Mouse (Mus musculus) liver, embryonic 15.5 days (tissue): ENCODE data around the gene Gm21954. TPM values are rescaled to one million over a fixed set of nuclear protein-coding genes. Genes with fewer than 3 reads are reported as not detected.

Experiments
- ATAC-seq: fragments of 200-750 bp; cut with Nextera tagmentation; 2 replicates; pipeline ENCODE4 v1.8.0; 2017; ENCODE audit warnings: moderate number of reproducible peaks, mild to moderate bottlenecking, moderate library complexity; ENCODE audit not compliant: insufficient read depth
- H3K27ac ChIP-seq: fragments of 300-500 bp; sonication (generic); replicated peaks from 2 replicates; pipeline ENCODE4 v1.5.1; 2015; ENCODE audit warnings: mild to moderate bottlenecking, inconsistent platforms
- H3K27me3 ChIP-seq: fragments of 300-500 bp; sonication (generic); 2 replicates; pipeline ENCODE4 v1.6.1; 2015; ENCODE audit warnings: mild to moderate bottlenecking, inconsistent platforms
- H3K36me3 ChIP-seq: fragments of 300-500 bp; sonication (generic); replicated peaks from 2 replicates; pipeline ENCODE4 v1.6.1; 2015; ENCODE audit warnings: moderate library complexity, mild to moderate bottlenecking, inconsistent platforms
- H3K4me1 ChIP-seq: fragments of 300-500 bp; sonication (generic); replicated peaks from 2 replicates; pipeline ENCODE4 v1.6.1; 2015; ENCODE audit warnings: inconsistent platforms
- H3K4me2 ChIP-seq: fragments of 300-500 bp; sonication (generic); 2 replicates; pipeline ENCODE4 v1.6.1; 2015; ENCODE audit warnings: moderate library complexity, mild to moderate bottlenecking, inconsistent platforms
- H3K4me3 ChIP-seq: fragments of 300-500 bp; sonication (generic); replicated peaks from 2 replicates; pipeline ENCODE4 v1.5.1; 2015; ENCODE audit warnings: mild to moderate bottlenecking, inconsistent platforms
- H3K9ac ChIP-seq: fragments of 300-500 bp; sonication (generic); 2 replicates; pipeline ENCODE4 v1.6.1; 2015; ENCODE audit warnings: moderate library complexity, mild to moderate bottlenecking, inconsistent platforms
- H3K9me3 ChIP-seq: fragments of 300-500 bp; sonication (generic); replicated peaks from 2 replicates; pipeline ENCODE4 v1.6.1; 2016; ENCODE audit warnings: inconsistent platforms
- WGBS: fragments of 180-500 bp; shearing (Covaris S2); methylation state at CpG from one replicate; pipeline ENCODE4 v1.1.7; 2015; ENCODE audit warnings: mixed read lengths; ENCODE audit not compliant: insufficient replicate concordance; 5-methylcytosine and 5-hydroxymethylcytosine counted together
- polyA plus RNA-seq: library from polyadenylated mRNA; unstranded; fragments of >200 nt; fragmentation: Nextera tagmentation; extraction: Ambion mirVana; gene quantifications from 2 replicates; pipeline ENCODE4 v1.2.1, GENCODE M21; 2015

Gm21954 gene
- polyA plus RNA-seq, 1 experiment from 2014 or later, result not detected

- Histone ChIP-seq H3K4me2 (no peak overlapping the region), H3K27ac (no peak overlapping the region), H3K36me3 (no peaks in the 10 kb centered on the region), H3K27me3 (no peaks in the 10 kb centered on the region), H3K4me1 (no peaks in the 10 kb centered on the region), H3K9me3 (no peaks in the 10 kb centered on the region), H3K9ac (no peak overlapping the region), H3K4me3 (no peak overlapping the region)
- no peak for ATAC-seq
- WGBS, result 57% methylated on average over 4 of the region's 4 CpGs
Observed at GRCm38 (mm10) chr3:55462904-55463668, 8.9 kb downstream of the Gm21954 start.

GRCm38 (mm10) chr3:55461685-55462655 lies 10.0 kb downstream of the Gm21954 start:
- no peak for ATAC-seq
- Histone ChIP-seq H3K27ac (no peak overlapping the region), H3K9ac (no peak overlapping the region), H3K4me1 (no peaks in the 10 kb centered on the region), H3K36me3 (no peaks in the 10 kb centered on the region), H3K9me3 (no peaks in the 10 kb centered on the region), H3K4me2 (no peak overlapping the region), H3K4me3 (no peak overlapping the region), H3K27me3 (no peaks in the 10 kb centered on the region)
- 6% methylated on average over 17 of the region's 17 CpGs for WGBS

- WGBS, result 51% methylated on average over 3 of the region's 3 CpGs
- Histone ChIP-seq H3K27me3 (no peaks in the 10 kb centered on the region), H3K4me3 (no peak overlapping the region), H3K9ac (no peak overlapping the region), H3K9me3 (no peaks in the 10 kb centered on the region), H3K27ac (no peak overlapping the region), H3K4me2 (no peak overlapping the region), H3K4me1 (no peaks in the 10 kb centered on the region), H3K36me3 (no peaks in the 10 kb centered on the region)
- no peak for ATAC-seq
Observed at GRCm38 (mm10) chr3:55461092-55461491, 10.9 kb downstream of the Gm21954 start.

- H3K4me3 ChIP-seq, result no peak overlapping the region
- H3K9ac ChIP-seq, result no peak overlapping the region
- no peaks in the 10 kb centered on the region for H3K27me3 ChIP-seq
- no peak for ATAC-seq
- H3K4me2 ChIP-seq, result no peak overlapping the region
- H3K9me3 ChIP-seq, result no peaks in the 10 kb centered on the region
- no peaks in the 10 kb centered on the region for H3K36me3 ChIP-seq
- H3K27ac ChIP-seq, result no peak overlapping the region
- 69% methylated on average over 2 of the region's 2 CpGs for WGBS
- H3K4me1 ChIP-seq, result no peaks in the 10 kb centered on the region
Observed at GRCm38 (mm10) chr3:55452464-55452863, 19.5 kb downstream of the Gm21954 start.

GRCm38 (mm10) chr3:55451877-55452276 lies 20.1 kb downstream of the Gm21954 start:
- ATAC-seq, result no peak
- Histone ChIP-seq H3K27me3 (no peaks in the 10 kb centered on the region), H3K4me1 (no peaks in the 10 kb centered on the region), H3K4me2 (no peak overlapping the region), H3K4me3 (no peak overlapping the region), H3K9ac (no peak overlapping the region), H3K27ac (no peak overlapping the region), H3K36me3 (no peaks in the 10 kb centered on the region), H3K9me3 (no peaks in the 10 kb centered on the region)
- 54% methylated on average over 3 of the region's 3 CpGs for WGBS

- Histone ChIP-seq H3K9me3 (no peaks in the 10 kb centered on the region), H3K27me3 (no peaks in the 10 kb centered on the region), H3K4me2 (no peak overlapping the region), H3K36me3 (no peaks in the 10 kb centered on the region), H3K27ac (no peak overlapping the region), H3K9ac (no peak overlapping the region), H3K4me1 (no peaks in the 10 kb centered on the region), H3K4me3 (no peak overlapping the region)
- no peak for ATAC-seq
- WGBS, result 74% methylated on average over 14 of the region's 14 CpGs
Observed at GRCm38 (mm10) chr3:55451035-55451434, 21.0 kb downstream of the Gm21954 start.

GRCm38 (mm10) chr3:55449148-55449547 lies 22.9 kb downstream of the Gm21954 start:
- no peak overlapping the region for H3K27ac ChIP-seq
- H3K9ac ChIP-seq, result no peak overlapping the region
- no peak for ATAC-seq
- no peaks in the 10 kb centered on the region for H3K9me3 ChIP-seq
- H3K4me1 ChIP-seq, result no peaks in the 10 kb centered on the region
- no peak overlapping the region for H3K4me2 ChIP-seq
- no peaks in the 10 kb centered on the region for H3K27me3 ChIP-seq
- H3K4me3 ChIP-seq, result no peak overlapping the region
- WGBS, result 64% methylated on average over 2 of the region's 2 CpGs
- no peaks in the 10 kb centered on the region for H3K36me3 ChIP-seq

- Histone ChIP-seq H3K9me3 (no peaks in the 10 kb centered on the region), H3K27me3 (no peaks in the 10 kb centered on the region), H3K9ac (no peak overlapping the region), H3K27ac (no peak overlapping the region), H3K4me3 (no peak overlapping the region), H3K4me1 (no peaks in the 10 kb centered on the region), H3K4me2 (no peak overlapping the region), H3K36me3 (no peaks in the 10 kb centered on the region)
- ATAC-seq, result no peak
- WGBS, result 61% methylated on average over 5 of the region's 5 CpGs
Observed at GRCm38 (mm10) chr3:55447486-55448460, 24.2 kb downstream of the Gm21954 start.

- H3K9ac ChIP-seq, result no peak overlapping the region
- ATAC-seq, result no peak
- H3K4me1 ChIP-seq, result no peaks in the 10 kb centered on the region
- H3K4me2 ChIP-seq, result no peak overlapping the region
- no peaks in the 10 kb centered on the region for H3K9me3 ChIP-seq
- H3K27ac ChIP-seq, result no peak overlapping the region
- H3K36me3 ChIP-seq, result no peaks in the 10 kb centered on the region
- WGBS, result 68% methylated on average over 7 of the region's 7 CpGs
- H3K4me3 ChIP-seq, result no peak overlapping the region
- H3K27me3 ChIP-seq, result no peaks in the 10 kb centered on the region
Observed at GRCm38 (mm10) chr3:55446681-55447080, 25.3 kb downstream of the Gm21954 start.

GRCm38 (mm10) chr3:55443725-55444124 lies 28.3 kb downstream of the Gm21954 start:
- 72% methylated on average over 2 of the region's 2 CpGs for WGBS
- Histone ChIP-seq H3K27ac (no peak overlapping the region), H3K9ac (no peak overlapping the region), H3K4me1 (no peaks in the 10 kb centered on the region), H3K4me3 (no peak overlapping the region), H3K4me2 (no peak overlapping the region), H3K9me3 (no peaks in the 10 kb centered on the region), H3K36me3 (no peaks in the 10 kb centered on the region), H3K27me3 (no peaks in the 10 kb centered on the region)
- ATAC-seq, result no peak
